Comparison of ENCODE assay signal across 8 mouse cellular contexts in genomic region chr10:42613639-42614381, GRCm38 (mm10). TPM values are rescaled to one million over a fixed set of nuclear protein-coding genes. Genes with fewer than 3 reads are reported as not detected.
DNase-seq lines count a peak whose midpoint lies in the region; ATAC-seq and TF ChIP-seq lines count a peak whose summit lies in the region.
"Had no signal": no experiment of that assay in that cellular context is flagged by ENCODE, and none has a peak within 500 bp of the region (broad histone marks: within the 10 kb centered on the region; RNA-seq: fewer than 3 reads in every experiment).

No protein-coding gene starts in this region.

- no peaks in the 10 kb centered on the region for H3K9me3 ChIP-seq in limb, embryonic 10.5 days (replicated peaks)
- H3K9me3 ChIP-seq in neural tube, embryonic 15.5 days (replicated peaks) = no peaks in the 10 kb centered on the region

- H3K27me3 ChIP-seq in testis, adult 2 months (ENCODE audit: control insufficient read depth, insufficient read depth, low read length) = peaks cover 4% of the 10 kb centered on the region
- H3K27me3 ChIP-seq in limb, embryonic 10.5 days (ENCODE audit: low read depth, poor library complexity, severe bottlenecking) = peaks cover 98% of the 10 kb centered on the region
- H3K27me3 ChIP-seq in neural tube, embryonic 15.5 days (replicated peaks) = peaks cover 85% of the 10 kb centered on the region

- no peak overlapping the region for H3K27ac ChIP-seq in testis, adult 2 months (ENCODE audit: control insufficient read depth, insufficient read depth, low read depth, low read length)
- H3K27ac ChIP-seq in embryonic fibroblast, embryonic 13.5 days (ENCODE audit: insufficient read depth, low read length) = no peak overlapping the region
- no peak overlapping the region for H3K27ac ChIP-seq in limb, embryonic 10.5 days
- no peak overlapping the region for H3K27ac ChIP-seq in neural tube, embryonic 15.5 days (replicated peaks)

- no peak for TF ChIP-seq CTCF in testis, adult 2 months (IDR thresholded peaks at IDR 0.05; ENCODE audit: control insufficient read depth, insufficient read depth, insufficient replicate concordance, low read depth, low read length)
- TF ChIP-seq CTCF in embryonic fibroblast, embryonic 13.5 days (IDR thresholded peaks at IDR 0.05; ENCODE audit: borderline replicate concordance, insufficient read depth, low read length) = no peak

- H3K36me3 ChIP-seq in testis, adult 2 months (ENCODE audit: control insufficient read depth, insufficient read depth, low read length) = no peaks in the 10 kb centered on the region
- no peaks in the 10 kb centered on the region for H3K36me3 ChIP-seq in limb, embryonic 10.5 days
- no peaks in the 10 kb centered on the region for H3K36me3 ChIP-seq in neural tube, embryonic 15.5 days

- peak overlapping the region; percentile 82 for H3K4me3 ChIP-seq in testis, adult 2 months (ENCODE audit: control insufficient read depth, low read depth, low read length)
- peak overlapping the region; percentile 33 for H3K4me3 ChIP-seq in embryonic fibroblast, embryonic 13.5 days (ENCODE audit: insufficient read depth, low read length)
- H3K4me3 ChIP-seq in limb, embryonic 10.5 days = peak overlapping the region; percentile 46
- H3K4me3 ChIP-seq in neural tube, embryonic 15.5 days (replicated peaks) = peak overlapping the region; percentile 14
- H3K4me3 ChIP-seq: erythroblast, embryonic 14.5 days had no signal

- no peak for ATAC-seq in neural tube, embryonic 15.5 days (ENCODE audit: low FRiP score)

- peak overlapping the region; percentile 55 for H3K4me2 ChIP-seq in neural tube, embryonic 15.5 days

- TF ChIP-seq POLR2A in testis, adult 2 months (IDR thresholded peaks at IDR 0.05; ENCODE audit: control insufficient read depth, low read depth, low read length) = no peak
- TF ChIP-seq POLR2A in embryonic fibroblast, embryonic 13.5 days (IDR thresholded peaks at IDR 0.05; ENCODE audit: low read depth, low read length) = no peak

- under 1% methylated on average over 40 of the region's 40 CpGs for WGBS in limb, embryonic 10.5 days
- under 1% methylated on average over 40 of the region's 40 CpGs for WGBS in neural tube, embryonic 15.5 days

- H3K9ac ChIP-seq in neural tube, embryonic 15.5 days (replicated peaks) = no peak overlapping the region

- peaks cover 4% of the 10 kb centered on the region for H3K4me1 ChIP-seq in testis, adult 2 months (ENCODE audit: control insufficient read depth, insufficient read depth, low read length)
- H3K4me1 ChIP-seq in embryonic fibroblast, embryonic 13.5 days (ENCODE audit: control insufficient read depth, insufficient read depth, low read length) = peaks cover 2% of the 10 kb centered on the region; the same call in 1 of the 2 replicates
- H3K4me1 ChIP-seq in limb, embryonic 10.5 days = peaks cover 7% of the 10 kb centered on the region
- peaks cover 7% of the 10 kb centered on the region for H3K4me1 ChIP-seq in neural tube, embryonic 15.5 days

- no peak for DNase-seq in testis, postnatal 10 days (ENCODE audit: low spot score)
- peak; percentile 70 for DNase-seq in limb, embryonic 10.5 days (ENCODE audit: low spot score)
- no peak for DNase-seq in gastrocnemius, postnatal 10 days
- DNase-seq in cerebellum, postnatal 10 days = no peak

RNA-seq across cellular contexts. Expression of gene Ostm1, which starts 30.2 kb away (rescaled TPM):
- polyA plus RNA-seq in testis, adult 2 months (2012; rRNA removed) = 3.3 and 4.1 TPM in 2 replicates
- 22.5 and 25.1 TPM in 2 replicates for polyA plus RNA-seq in embryonic fibroblast, embryonic 13.5 days (2011; ENCODE audit: insufficient read length, low read depth, missing spikeins)
- polyA plus RNA-seq in limb, embryonic 10.5 days (2016; fragmentation: Nextera tagmentation; extraction: Ambion mirVana) = 8.4 and 8.9 TPM in 2 replicates
- 33.7 and 36.1 TPM in 2 replicates for polyA plus RNA-seq in neural tube, embryonic 15.5 days (2015; fragmentation: Nextera tagmentation; extraction: Ambion mirVana)
- total RNA-seq in gastrocnemius, postnatal 10 days (2021) = 10 to 100 TPM in 1 of 2 experiments, 1 to 10 TPM in 1; 9.3 to 10.7 TPM

RNA-seq across cellular contexts. Expression of gene Nr2e1, which starts 30.4 kb away (rescaled TPM):
- 0.18 and 0.51 TPM in 2 replicates for polyA plus RNA-seq in testis, adult 2 months (2012; rRNA removed)
- not detected in 2 replicates for polyA plus RNA-seq in embryonic fibroblast, embryonic 13.5 days (2011; ENCODE audit: insufficient read length, low read depth, missing spikeins)
- polyA plus RNA-seq in limb, embryonic 10.5 days (2016; fragmentation: Nextera tagmentation; extraction: Ambion mirVana) = not detected in 2 replicates
- polyA plus RNA-seq in neural tube, embryonic 15.5 days (2015; fragmentation: Nextera tagmentation; extraction: Ambion mirVana) = not detected in 2 replicates
- total RNA-seq in gastrocnemius, postnatal 10 days (2021) = not detected
- polyA plus RNA-seq: erythroblast, embryonic 14.5 days had no signal

Comparison
In these comparisons a context has a peak if more than half of its experiments do, and no peak if none do; other contexts are left out.
1. H3K4me3 ChIP-seq: peak in every context shown above with its lines; median percentile 82 in testis, adult 2 months; 46 in limb, embryonic 10.5 days; 33 in embryonic fibroblast, embryonic 13.5 days; 14 in neural tube, embryonic 15.5 days.